In the genomic region with DNA sequence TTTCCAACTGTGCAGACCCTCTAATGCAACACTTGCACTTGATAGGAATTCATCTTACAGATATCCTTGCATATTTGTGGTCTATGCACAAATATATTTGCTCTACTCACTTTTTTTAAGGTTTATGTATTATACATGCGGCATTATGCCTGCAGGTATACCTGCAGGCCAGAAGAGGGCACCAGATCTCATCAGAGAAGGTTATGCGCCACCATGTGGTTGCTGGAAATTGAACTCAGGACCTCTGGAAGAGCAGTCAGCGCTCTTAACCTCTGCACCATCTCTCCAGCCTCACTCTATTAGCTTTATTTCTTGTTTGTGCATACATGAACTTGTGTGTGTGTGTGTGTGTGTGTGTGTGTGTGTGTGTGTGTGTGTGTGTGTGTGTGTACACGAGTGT, we compare ENCODE assay signal across 9 mouse cellular contexts. TPM values are rescaled to one million over a fixed set of nuclear protein-coding genes. Genes with fewer than 3 reads are reported as not detected.
DNase-seq lines count a peak whose midpoint lies in the region; ATAC-seq and TF ChIP-seq lines count a peak whose summit lies in the region.
"Had no signal": no experiment of that assay in that cellular context is flagged by ENCODE, and none has a peak within 500 bp of the region (broad histone marks: within the 10 kb centered on the region; RNA-seq: fewer than 3 reads in every experiment).

No protein-coding gene starts in this region.

- no peak overlapping the region for H3K9ac ChIP-seq in embryonic facial prominence, embryonic 14.5 days (ENCODE audit: low read depth, low read length)
- H3K9ac ChIP-seq: lung, embryonic 15.5 days had no signal

- H3K9me3 ChIP-seq in embryonic facial prominence, embryonic 14.5 days (ENCODE audit: control insufficient read depth, low read length): no peaks in the 10 kb centered on the region
- H3K9me3 ChIP-seq: lung, embryonic 15.5 days had no signal

- ATAC-seq in embryonic facial prominence, embryonic 14.5 days (ENCODE audit: low read depth): no peak

- H3K27ac ChIP-seq in gastrocnemius, adult 2 months: no peak overlapping the region
- H3K27ac ChIP-seq in thymus, adult 2 months (ENCODE audit: control insufficient read depth, insufficient read depth, low read length): no peak overlapping the region
- no peak overlapping the region for H3K27ac ChIP-seq in embryonic facial prominence, embryonic 14.5 days (replicated peaks; ENCODE audit: low read depth, low read length)
- H3K27ac ChIP-seq: lung, embryonic 15.5 days had no signal

- 48% methylated on average over 4 of the region's 4 CpGs for WGBS in thymus, adult 2 months
- whole genome bisulfite sequencing in embryonic facial prominence, embryonic 14.5 days: 30% methylated on average over 4 of the region's 4 CpGs

- intact Hi-C loops in gastrocnemius, adult 2 months (cut with DNase I): no loop called here

- TF ChIP-seq CTCF in gastrocnemius, adult 2 months (IDR thresholded peaks at IDR 0.05): peak; percentile 73
- TF ChIP-seq CTCF in thymus, adult 2 months (IDR thresholded peaks at IDR 0.05; ENCODE audit: borderline replicate concordance, control insufficient read depth, extremely low read depth, insufficient read depth, low read length, poor library complexity): peak; percentile 34; the same call in 1 of the 2 replicates

- H3K27me3 ChIP-seq in thymus, adult 2 months (ENCODE audit: control insufficient read depth, insufficient read depth, low read length): no peaks in the 10 kb centered on the region
- H3K27me3 ChIP-seq in embryonic facial prominence, embryonic 14.5 days (replicated peaks; ENCODE audit: control insufficient read depth, insufficient read depth, low read length): no peaks in the 10 kb centered on the region
- H3K27me3 ChIP-seq: lung, embryonic 15.5 days had no signal

- H3K36me3 ChIP-seq in thymus, adult 2 months (ENCODE audit: control insufficient read depth, insufficient read depth, low read length): no peaks in the 10 kb centered on the region
- no peaks in the 10 kb centered on the region for H3K36me3 ChIP-seq in embryonic facial prominence, embryonic 14.5 days (ENCODE audit: control insufficient read depth, insufficient read depth, low read length)
- H3K36me3 ChIP-seq: lung, embryonic 15.5 days had no signal

- H3K4me3 ChIP-seq in gastrocnemius, adult 2 months: no peak overlapping the region
- no peak overlapping the region for H3K4me3 ChIP-seq in thymus, adult 2 months (ENCODE audit: control insufficient read depth, insufficient read depth, low read length)
- H3K4me3 ChIP-seq in embryonic facial prominence, embryonic 14.5 days (ENCODE audit: low read depth, low read length): no peak overlapping the region
- H3K4me3 ChIP-seq: lung, embryonic 15.5 days had no signal

- no peak for DNase-seq in gastrocnemius, adult 2 months
- no peak for DNase-seq in gastrocnemius, adult 8-10 months (ENCODE audit: low spot score in 2 of 2)
- DNase-seq in thymus, adult 2 months: peak; percentile 68
- no peak for DNase-seq in thymus, adult 18-20 months
- peak; percentile 47 for DNase-seq in embryonic facial prominence, embryonic 14.5 days (ENCODE audit: low spot score)
- DNase-seq in mesoderm, embryonic 11.5 days (ENCODE audit: low read depth, low spot score): peak; percentile 55
- DNase-seq in frontal cortex, postnatal 36 days (ENCODE audit: low spot score in 2 of 2): no peak
- no peak for DNase-seq in urinary bladder, adult 2 months (ENCODE audit: low spot score)

- H3K4me1 ChIP-seq in thymus, adult 2 months (replicated peaks; ENCODE audit: control insufficient read depth, insufficient read depth, low read length): no peaks in the 10 kb centered on the region
- no peaks in the 10 kb centered on the region for H3K4me1 ChIP-seq in embryonic facial prominence, embryonic 14.5 days (ENCODE audit: control insufficient read depth, insufficient read depth, low read length)

- no peak for TF ChIP-seq POLR2A in thymus, adult 2 months (IDR thresholded peaks at IDR 0.05; ENCODE audit: control insufficient read depth, extremely low read depth, insufficient read depth, low read length, poor library complexity)

- no peak overlapping the region for H3K4me2 ChIP-seq in embryonic facial prominence, embryonic 14.5 days (ENCODE audit: low read depth, low read length)
- H3K4me2 ChIP-seq: lung, embryonic 15.5 days had no signal

RNA-seq across cellular contexts. Expression of a gene that starts 9.9 kb away (rescaled TPM):
- total RNA-seq in gastrocnemius, adult 2 months (2021): 1 to 10 TPM; 3.1 to 4.7 TPM
- total RNA-seq in gastrocnemius, adult 8-10 months (2022): 1 to 10 TPM; 1.9 to 3.9 (median 3.6) TPM
- polyA plus RNA-seq in thymus, adult 2 months (2012; rRNA removed): 27.8 and 28.8 TPM in 2 replicates
- 30.7 TPM in 2 replicates for polyA plus RNA-seq in embryonic facial prominence, embryonic 14.5 days (2014; fragmentation: Nextera tagmentation; extraction: Ambion mirVana)
- 11.0 and 14.4 TPM in 2 replicates for polyA plus RNA-seq in urinary bladder, adult 2 months (2012; rRNA removed)

RNA-seq across cellular contexts. Expression of a gene that starts 29.3 kb away (rescaled TPM):
- 1 to 10 TPM; 3.4 to 5.1 TPM for total RNA-seq in gastrocnemius, adult 2 months (2021)
- 1 to 10 TPM; 3.3 to 4.1 (median 3.9) TPM for total RNA-seq in gastrocnemius, adult 8-10 months (2022)
- 3.7 and 4.3 TPM in 2 replicates for polyA plus RNA-seq in thymus, adult 2 months (2012; rRNA removed)
- polyA plus RNA-seq in embryonic facial prominence, embryonic 14.5 days (2014; fragmentation: Nextera tagmentation; extraction: Ambion mirVana): 5.3 and 5.5 TPM in 2 replicates
- polyA plus RNA-seq in urinary bladder, adult 2 months (2012; rRNA removed): 9.2 TPM in 2 replicates

RNA-seq across cellular contexts. Expression of a gene that starts 29.6 kb away (rescaled TPM):
- under 1 TPM; 0.45 to 0.64 TPM for total RNA-seq in gastrocnemius, adult 2 months (2021)
- total RNA-seq in gastrocnemius, adult 8-10 months (2022): 1 to 10 TPM in 1 of 4 experiments, under 1 TPM in 3; 0.56 to 1.2 (median 0.80) TPM
- 21.2 and 22.9 TPM in 2 replicates for polyA plus RNA-seq in thymus, adult 2 months (2012; rRNA removed)
- polyA plus RNA-seq in embryonic facial prominence, embryonic 14.5 days (2014; fragmentation: Nextera tagmentation; extraction: Ambion mirVana): 2.2 and 2.7 TPM in 2 replicates
- 7.5 and 9.3 TPM in 2 replicates for polyA plus RNA-seq in urinary bladder, adult 2 months (2012; rRNA removed)

RNA-seq across cellular contexts. Expression of a gene that starts 38.3 kb away (rescaled TPM):
- 100 to 1,000 TPM; 254 to 341 TPM for total RNA-seq in gastrocnemius, adult 2 months (2021)
- total RNA-seq in gastrocnemius, adult 8-10 months (2022): 100 to 1,000 TPM; 261 to 279 (median 268) TPM
- polyA plus RNA-seq in thymus, adult 2 months (2012; rRNA removed): 137 and 168 TPM in 2 replicates
- 363 and 429 TPM in 2 replicates for polyA plus RNA-seq in embryonic facial prominence, embryonic 14.5 days (2014; fragmentation: Nextera tagmentation; extraction: Ambion mirVana)
- 148 and 154 TPM in 2 replicates for polyA plus RNA-seq in urinary bladder, adult 2 months (2012; rRNA removed)

RNA-seq across cellular contexts. Expression of a gene that starts 56.1 kb away (rescaled TPM):
- 10 to 100 TPM; 18.0 to 20.7 TPM for total RNA-seq in gastrocnemius, adult 2 months (2021)
- total RNA-seq in gastrocnemius, adult 8-10 months (2022): 10 to 100 TPM in 3 of 4 experiments, 1 to 10 TPM in 1; 9.5 to 19.3 (median 15.2) TPM
- polyA plus RNA-seq in thymus, adult 2 months (2012; rRNA removed): 116 and 163 TPM in 2 replicates
- polyA plus RNA-seq in embryonic facial prominence, embryonic 14.5 days (2014; fragmentation: Nextera tagmentation; extraction: Ambion mirVana): 1.3 and 3.5 TPM in 2 replicates
- 45.2 and 95.3 TPM in 2 replicates for polyA plus RNA-seq in urinary bladder, adult 2 months (2012; rRNA removed)

Comparison
In these comparisons a context has a peak if more than half of its experiments do, and no peak if none do; other contexts are left out.
1. DNase-seq: peak in thymus, adult 2 months (single experiment), embryonic facial prominence, embryonic 14.5 days (single experiment) and mesoderm, embryonic 11.5 days (single experiment); none in gastrocnemius, adult 2 months (single experiment), gastrocnemius, adult 8-10 months (0 of 2), thymus, adult 18-20 months (0 of 2), frontal cortex, postnatal 36 days (0 of 2) and urinary bladder, adult 2 months (single experiment).